Mouse (Mus musculus) CH12.LX (cell line): ENCODE data around the gene Ldlrad3. TPM values are rescaled to one million over a fixed set of nuclear protein-coding genes. Genes with fewer than 3 reads are reported as not detected.

Experiments
- DNase-seq: peaks from one replicate; pipeline ENCODE4 v3.0.0-alpha.2; 2013; ENCODE audit errors: extremely low read depth
- H3K27ac ChIP-seq: 2 replicates; pipeline ENCODE4 v1.5.1; 2012; ENCODE audit warnings: low read depth, mild to moderate bottlenecking, control low read depth, moderate library complexity; ENCODE audit not compliant: insufficient read depth
- H3K27me3 ChIP-seq: replicated peaks from 2 replicates; pipeline ENCODE3; 2012; ENCODE audit warnings: inconsistent platforms
- H3K36me3 ChIP-seq, 2 experiments: replicated peaks in 1 of 2; 2 replicates each; pipeline versions ENCODE3 to v1.6.1; 2012; ENCODE audit warnings: inconsistent platforms in 1 of 2, low read length in 1 of 2, mild to moderate bottlenecking in 1 of 2, mixed read lengths in 1 of 2, moderate library complexity in 1 of 2; ENCODE audit not compliant: control insufficient read depth in 1 of 2, insufficient read depth in 1 of 2
- H3K4me1 ChIP-seq, 2 experiments: 2 replicates each; pipeline ENCODE4 v1.6.1; 2012; ENCODE audit warnings: inconsistent platforms in 1 of 2, moderate library complexity in 1 of 2; ENCODE audit not compliant: insufficient read depth in 2 of 2, control insufficient read depth in 1 of 2
- H3K4me2 ChIP-seq: 2 replicates; pipeline ENCODE4 v1.6.1; 2012; ENCODE audit warnings: low read depth, mild to moderate bottlenecking, control low read depth; ENCODE audit not compliant: poor library complexity, insufficient read depth, severe bottlenecking
- H3K4me3 ChIP-seq, 3 experiments: fragments of 150-350 bp in 1 of 3; sonication (generic) in 1 of 3; replicated peaks in 1 of 3; 2 replicates each; pipeline versions ENCODE3 to v1.5.1; 2011 to 2012; ENCODE audit warnings: low read depth in 2 of 3, low read length in 2 of 3, mild to moderate bottlenecking in 2 of 3, moderate library complexity in 2 of 3, control low read depth in 1 of 3, improper control_type of control experiment in 1 of 3, inconsistent platforms in 1 of 3, mixed read lengths in 1 of 3; ENCODE audit not compliant: poor library complexity in 1 of 3
- H3K79me2 ChIP-seq: replicated peaks from 2 replicates; pipeline ENCODE4 v1.6.1; 2012; ENCODE audit warnings: mild to moderate bottlenecking, moderate library complexity; ENCODE audit not compliant: control insufficient read depth, poor library complexity, insufficient read depth, severe bottlenecking; ENCODE audit errors: extremely low read depth
- H3K9ac ChIP-seq: 2 replicates; pipeline ENCODE4 v1.6.1; 2012; ENCODE audit warnings: low read depth, mild to moderate bottlenecking, control low read depth, moderate library complexity; ENCODE audit not compliant: insufficient read depth
- H3K9me3 ChIP-seq: replicated peaks from 2 replicates; pipeline ENCODE3; 2012; ENCODE audit warnings: low read length, inconsistent platforms, mixed read lengths
- BHLHE40 ChIP-seq: IDR thresholded peaks from 2 replicates; pipeline ENCODE4 v1.6.1; 2011; ENCODE audit warnings: mild to moderate bottlenecking, low read depth, low read length, improper control_type of control experiment
- CHD2 ChIP-seq: IDR thresholded peaks from 2 replicates; pipeline ENCODE4 v1.6.1; 2011; ENCODE audit warnings: low read length, improper control_type of control experiment
- E2F4 ChIP-seq: IDR thresholded peaks from 2 replicates; pipeline ENCODE4 v1.6.1; 2011; ENCODE audit warnings: low read depth, low read length, improper control_type of control experiment; ENCODE audit not compliant: insufficient replicate concordance
- EP300 ChIP-seq: IDR thresholded peaks from 2 replicates; pipeline ENCODE4 v1.6.1; 2011; ENCODE audit warnings: low read length, improper control_type of control experiment
- ETS1 ChIP-seq: conservative IDR thresholded peaks from 2 replicates; pipeline ENCODE4 v1.6.1; 2012; ENCODE audit warnings: low read depth, mild to moderate bottlenecking, inconsistent platforms, low read length, improper control_type of control experiment, moderate library complexity
- GABPA ChIP-seq: IDR thresholded peaks from 2 replicates; pipeline ENCODE4 v1.6.1; 2012; ENCODE audit warnings: low read depth, low read length, improper control_type of control experiment, inconsistent platforms; ENCODE audit not compliant: insufficient replicate concordance
- HCFC1 ChIP-seq: IDR thresholded peaks from 2 replicates; pipeline ENCODE4 v1.6.1; 2012; ENCODE audit warnings: low read depth, mild to moderate bottlenecking, inconsistent platforms, low read length, improper control_type of control experiment
- JUN ChIP-seq: IDR thresholded peaks from 2 replicates; pipeline ENCODE4 v1.6.1; 2011; ENCODE audit warnings: low read depth, mild to moderate bottlenecking, low read length, improper control_type of control experiment, moderate library complexity; ENCODE audit not compliant: insufficient read depth
- JUND ChIP-seq: conservative IDR thresholded peaks from 2 replicates; pipeline ENCODE4 v1.6.1; 2011; ENCODE audit warnings: low read depth, low read length, improper control_type of control experiment
- KAT2A ChIP-seq: IDR thresholded peaks from 2 replicates; pipeline ENCODE4 v1.6.1; 2012; ENCODE audit warnings: low read length, improper control_type of control experiment, inconsistent platforms; ENCODE audit not compliant: insufficient replicate concordance
- MAX ChIP-seq: IDR thresholded peaks from 2 replicates; pipeline ENCODE4 v1.6.1; 2011; ENCODE audit warnings: low read length, improper control_type of control experiment
- MAZ ChIP-seq: IDR thresholded peaks from 2 replicates; pipeline ENCODE4 v1.6.1; 2012; ENCODE audit warnings: low read depth, mild to moderate bottlenecking, inconsistent platforms, low read length, improper control_type of control experiment, moderate library complexity
- MEF2A ChIP-seq: IDR thresholded peaks from 2 replicates; pipeline ENCODE4 v1.6.1; 2014; ENCODE audit warnings: low read depth, mild to moderate bottlenecking, inconsistent platforms, low read length, improper control_type of control experiment, borderline replicate concordance
- MXI1 ChIP-seq: IDR thresholded peaks from 2 replicates; pipeline ENCODE4 v1.6.1; 2011; ENCODE audit warnings: mild to moderate bottlenecking, low read depth, low read length, improper control_type of control experiment
- NELFE ChIP-seq: IDR thresholded peaks from 2 replicates; pipeline ENCODE4 v1.6.1; 2011; ENCODE audit warnings: low read depth, low read length, improper control_type of control experiment
- PAX5 ChIP-seq: IDR thresholded peaks from 2 replicates; pipeline ENCODE4 v1.6.1; 2012; ENCODE audit warnings: low read length, inconsistent platforms, mixed read lengths
- POLR2A ChIP-seq: IDR thresholded peaks from 2 replicates; pipeline ENCODE4 v1.6.1; 2011; ENCODE audit warnings: low read depth, mild to moderate bottlenecking, improper control_type of control experiment, low read length
- POLR2AphosphoS2 ChIP-seq: IDR thresholded peaks from 2 replicates; pipeline ENCODE4 v1.6.1; 2011; ENCODE audit warnings: low read depth, low read length, improper control_type of control experiment
- RAD21 ChIP-seq: IDR thresholded peaks from 2 replicates; pipeline ENCODE4 v1.6.1; 2011; ENCODE audit warnings: low read depth, mild to moderate bottlenecking, low read length, improper control_type of control experiment, moderate library complexity
- RCOR1 ChIP-seq: conservative IDR thresholded peaks from 2 replicates; pipeline ENCODE4 v1.6.1; 2012; ENCODE audit warnings: low read depth, mild to moderate bottlenecking, inconsistent platforms, low read length, improper control_type of control experiment
- ZC3H11A ChIP-seq: IDR thresholded peaks from 2 replicates; pipeline ENCODE4 v1.6.1; 2012; ENCODE audit warnings: low read depth, mild to moderate bottlenecking, inconsistent platforms, low read length, improper control_type of control experiment
- ZNF384 ChIP-seq: IDR thresholded peaks from 2 replicates; pipeline ENCODE4 v1.6.1; 2012; ENCODE audit warnings: low read depth, low read length, improper control_type of control experiment, inconsistent platforms
- dilution Hi-C: fragments of 300-500 bp; cut with MboI; formaldehyde crosslinking; loops from 2 replicates; pipeline ENCODE4 v1.14.3; 2020; ENCODE audit warnings: low sequenced_read_pairs; ENCODE audit not compliant: extremely low pct_unique_long_range_greater_than_20kb, extremely low pct_ligation_motif_present
- in situ Hi-C: fragments of 300-500 bp; cut with MboI; formaldehyde crosslinking; loops from 3 replicates; pipeline ENCODE4 v1.14.3; 2019; ENCODE audit warnings: low sequenced_read_pairs, low pct_ligation_motif_present, low pct_unique_long_range_greater_than_20kb, mixed read lengths
- polyA plus RNA-seq: library from polyadenylated mRNA; unstranded; fragments of >175 nt; gene quantifications from 2 replicates; pipeline ENCODE4 v1.2.1, GENCODE M21; 2012; ENCODE audit warnings: low read depth; ENCODE audit not compliant: insufficient read length
- total RNA-seq, 2 experiments: library from RNA; depleted of rRNA; stranded (reverse); fragments of 300-350 nt in 1 of 2; fragments of >200 nt in 1 of 2; gene quantifications; 2 replicates each; pipeline ENCODE4 v1.2.3; 2012 to 2014

The Ldlrad3 gene
- total and polyA plus RNA-seq, 3 experiments: 0.30 to 2.7 (median 2.1) TPM

DNA sequence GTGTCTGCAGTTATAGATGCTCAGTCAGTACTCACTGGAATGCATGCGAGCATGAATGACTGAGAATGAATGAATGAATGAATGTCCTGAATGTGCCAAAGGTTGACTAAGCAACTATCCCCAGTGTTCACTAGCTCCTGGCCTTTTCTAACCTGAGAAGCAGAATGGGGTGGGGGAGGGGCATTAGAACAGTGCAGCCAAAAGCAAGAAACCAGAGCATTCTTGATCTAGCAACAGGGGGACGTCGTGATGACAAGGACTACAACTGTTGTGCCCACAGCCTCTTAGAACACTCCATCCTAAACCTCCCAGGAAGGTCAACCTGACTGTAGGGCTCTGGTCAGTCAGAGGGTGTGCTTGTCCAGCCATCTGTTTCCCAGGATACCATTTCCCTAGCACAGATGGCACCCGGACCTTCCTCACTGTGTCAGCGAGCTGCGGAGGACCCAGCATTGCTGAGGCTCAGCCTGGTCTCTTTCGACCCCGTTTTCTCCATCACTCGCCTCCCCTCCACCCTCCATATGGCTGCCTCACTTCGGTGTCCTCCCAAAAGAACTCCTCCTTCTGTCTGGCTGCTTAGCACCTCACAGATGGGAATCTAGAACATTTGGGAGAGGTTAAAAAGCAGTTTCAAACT, 278.7 kb downstream of the Ldlrad3 start:
- no peak for DNase-seq
- no peaks in the 10 kb centered on the region for H3K27me3 ChIP-seq
- in situ Hi-C loops (loop anchor here (25.0 kb wide), 1 partner anchor 530 kb away; no protein-coding TSS in a partner anchor), dilution Hi-C loops (no loop called here)
- H3K9me3 ChIP-seq: no peaks in the 10 kb centered on the region
- peaks cover 0 to 7% of the 10 kb centered on the region in 2 experiments; a peak in 2 of 4 replicates for H3K4me1 ChIP-seq
- H3K4me3 ChIP-seq: no peak overlapping the region
- no peaks in the 10 kb centered on the region for H3K79me2 ChIP-seq
- TF ChIP-seq KAT2A (no peak), EP300 (no peak), POLR2A (no peak), JUN (no peak), PAX5 (no peak), MAZ (no peak), MXI1 (no peak), JUND (no peak), RAD21 (no peak), CHD2 (no peak), HCFC1 (no peak), POLR2AphosphoS2 (no peak), ZNF384 (no peak), MEF2A (no peak), ZC3H11A (no peak)
- H3K27ac ChIP-seq: no peak overlapping the region
- no peak overlapping the region for H3K9ac ChIP-seq
- peaks cover 0 to 1% of the 10 kb centered on the region in 2 experiments for H3K36me3 ChIP-seq
- no peak overlapping the region for H3K4me2 ChIP-seq

DNA sequence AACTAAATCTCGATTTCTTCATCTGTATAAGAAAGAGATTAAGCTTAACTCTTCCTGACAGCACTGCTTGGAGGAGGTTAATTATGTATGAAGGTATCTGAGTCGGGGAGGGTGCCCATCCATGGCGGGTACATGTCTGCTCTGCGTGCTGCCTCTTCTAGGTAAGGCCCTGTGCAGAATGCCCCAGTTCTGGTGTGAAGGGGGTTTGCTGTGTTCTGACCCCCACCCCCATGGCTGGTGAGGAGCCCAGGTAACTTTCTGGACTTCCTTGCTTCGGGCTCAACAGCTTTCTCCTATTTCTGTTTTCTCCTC, 279.9 kb downstream of the Ldlrad3 start:
- Histone ChIP-seq H3K27ac (no peak overlapping the region), H3K4me1 (peaks cover 0 to 7% of the 10 kb centered on the region in 2 experiments; a peak in 2 of 4 replicates), H3K4me2 (no peak overlapping the region), H3K9ac (no peak overlapping the region), H3K4me3 (no peak overlapping the region), H3K79me2 (no peaks in the 10 kb centered on the region), H3K27me3 (no peaks in the 10 kb centered on the region), H3K9me3 (no peaks in the 10 kb centered on the region), H3K36me3 (peaks cover 5 to 11% of the 10 kb centered on the region in 2 experiments)
- dilution Hi-C loops (no loop called here), in situ Hi-C loops (loop anchor here (25.0 kb wide), 1 partner anchor 531 kb away; no protein-coding TSS in a partner anchor)
- TF ChIP-seq BHLHE40 (no peak), ZC3H11A (no peak), MAX (no peak), NELFE (no peak), RCOR1 (no peak), MEF2A (no peak), EP300 (no peak), ETS1 (no peak), POLR2AphosphoS2 (no peak), GABPA (no peak), E2F4 (no peak)
- DNase-seq: no peak
